Mouse (Mus musculus) ES-E14 (cell line): ENCODE measurements at regions not wholly inside any gene's neighbourhood (a gene's known extent, or its start where the extent isn't known, plus 50 kb on each side); places are given as distances from the start of the nearest gene placed in this dataset.

Experiments
- DNase-seq: peaks from one replicate; pipeline ENCODE4 v3.0.0-alpha.2; 2013; ENCODE audit warnings: low read depth, low spot score
- H3K27ac ChIP-seq: 2 replicates; pipeline ENCODE4 v1.5.1; 2012; ENCODE audit warnings: low read depth, mild to moderate bottlenecking, low read length, moderate library complexity, mixed read lengths; ENCODE audit not compliant: poor library complexity, insufficient read depth, severe bottlenecking
- H3K36me3 ChIP-seq: 2 replicates; pipeline ENCODE4 v1.6.1; 2012; ENCODE audit warnings: mild to moderate bottlenecking, low read length, moderate library complexity, mixed read lengths; ENCODE audit not compliant: control insufficient read depth, poor library complexity, insufficient read depth, severe bottlenecking
- H3K4me1 ChIP-seq, 2 experiments: fragments of 150-350 bp in 1 of 2; sonication (generic) in 1 of 2; 2 replicates each; pipeline ENCODE4 v1.6.1; 2012; ENCODE audit warnings: low read length in 2 of 2, mild to moderate bottlenecking in 1 of 2, mixed read lengths in 1 of 2; ENCODE audit not compliant: control insufficient read depth in 2 of 2, insufficient read depth in 2 of 2, poor library complexity in 1 of 2
- H3K4me3 ChIP-seq, 2 experiments: fragments of 150-350 bp in 1 of 2; sonication (generic) in 1 of 2; 2 replicates each; pipeline ENCODE4 v1.5.1; 2012; ENCODE audit warnings: low read length in 2 of 2, low read depth in 1 of 2, mild to moderate bottlenecking in 1 of 2, mixed read lengths in 1 of 2; ENCODE audit not compliant: insufficient read depth in 1 of 2, poor library complexity in 1 of 2, severe bottlenecking in 1 of 2
- H3K9ac ChIP-seq: 2 replicates; pipeline ENCODE4 v1.6.1; 2012; ENCODE audit warnings: low read depth, mild to moderate bottlenecking, low read length, mixed read lengths; ENCODE audit not compliant: poor library complexity, insufficient read depth, severe bottlenecking
- H3K9me3 ChIP-seq: fragments of 150-350 bp; sonication (generic); 2 replicates; pipeline ENCODE4 v1.6.1; 2012; ENCODE audit warnings: low read depth, mild to moderate bottlenecking, low read length; ENCODE audit not compliant: control insufficient read depth, insufficient read depth
- CHD2 ChIP-seq: IDR thresholded peaks from 2 replicates; pipeline ENCODE4 v1.6.1; 2014; ENCODE audit warnings: mild to moderate bottlenecking, low read depth, low read length, inconsistent platforms
- HCFC1 ChIP-seq: IDR thresholded peaks from 2 replicates; pipeline ENCODE4 v1.6.1; 2012; ENCODE audit warnings: low read length, inconsistent platforms, borderline replicate concordance; ENCODE audit not compliant: insufficient read depth
- MAFK ChIP-seq: IDR thresholded peaks from 2 replicates; pipeline ENCODE4 v1.6.1; 2014; ENCODE audit warnings: mild to moderate bottlenecking, low read depth, low read length, inconsistent platforms; ENCODE audit not compliant: insufficient read depth
- ZC3H11A ChIP-seq: IDR thresholded peaks from 2 replicates; pipeline ENCODE4 v1.6.1; 2012; ENCODE audit warnings: low read depth, mild to moderate bottlenecking, inconsistent platforms, low read length, borderline replicate concordance
- ZNF384 ChIP-seq: IDR thresholded peaks from 2 replicates; pipeline ENCODE4 v1.6.1; 2012; ENCODE audit warnings: low read depth, low read length, inconsistent platforms
- in situ Hi-C, 2 experiments: fragments of 600-800 bp; cut with MboI; formaldehyde crosslinking; loops; one replicate each; pipeline ENCODE4 v1.15.1; 2025; ENCODE audit warnings: low sequenced_read_pairs in 2 of 2, inconsistent platforms in 1 of 2; ENCODE audit not compliant: unreplicated experiment in 2 of 2

GRCm38 (mm10) chr1:121252056-121252455, 80.3 kb downstream of the Insig2 start:
- Histone ChIP-seq H3K9ac (no peak overlapping the region), H3K4me3 (no peak overlapping the region), H3K27ac (no peak overlapping the region), H3K4me1 (no peaks in the 10 kb centered on the region), H3K36me3 (no peaks in the 10 kb centered on the region), H3K9me3 (no peaks in the 10 kb centered on the region)
- TF ChIP-seq ZC3H11A (no peak), HCFC1 (no peak), CHD2 (no peak), ZNF384 (no peak), MAFK (no peak)
- no peak for DNase-seq
- in situ Hi-C loops, result no loop called here

DNA sequence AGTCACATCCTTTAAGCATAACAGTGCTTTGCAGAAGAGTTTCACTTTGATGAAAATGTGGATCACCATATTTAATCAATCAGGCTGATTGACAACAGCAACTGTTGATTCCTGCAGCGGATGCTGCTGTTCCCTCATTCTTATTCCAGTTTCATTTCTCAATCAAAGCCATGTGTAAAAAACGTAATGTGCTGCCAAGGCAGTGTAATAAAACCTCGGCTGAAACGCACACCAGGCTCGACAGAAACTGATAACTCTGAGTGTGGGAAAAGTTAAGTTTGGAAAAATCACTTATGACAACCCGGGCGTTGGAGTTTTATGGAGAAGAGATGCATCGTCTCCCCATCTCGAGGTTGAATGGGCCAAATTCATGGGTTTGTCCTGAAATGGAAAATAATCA, 78.2 kb downstream of the Insig2 start:
- Histone ChIP-seq H3K4me1 (no peaks in the 10 kb centered on the region), H3K4me3 (no peak overlapping the region), H3K27ac (no peak overlapping the region), H3K9ac (no peak overlapping the region), H3K36me3 (no peaks in the 10 kb centered on the region), H3K9me3 (no peaks in the 10 kb centered on the region)
- no peak for TF ChIP-seq MAFK
- TF ChIP-seq CHD2, result no peak
- TF ChIP-seq ZC3H11A, result no peak
- TF ChIP-seq HCFC1, result no peak
- no peak for TF ChIP-seq ZNF384
- no peak for DNase-seq
- in situ Hi-C loops, result no loop called here
